Mouse (Mus musculus) liver, adult 2 months (tissue): ENCODE data around the gene Lgi1. TPM values are rescaled to one million over a fixed set of nuclear protein-coding genes. Genes with fewer than 3 reads are reported as not detected.

ENCODE experiments used
- DNase-seq: peaks from one replicate; pipeline ENCODE4 v3.0.0-alpha.2; 2011; ENCODE audit warnings: low read depth, low spot score; ENCODE audit errors: extremely low read depth
- H3K27ac ChIP-seq: fragments of 200-500 bp; replicated peaks from 2 replicates; pipeline ENCODE4 v1.5.1; 2012; ENCODE audit warnings: low read depth, mild to moderate bottlenecking, control low read depth, inconsistent platforms, low read length; ENCODE audit not compliant: insufficient read depth
- H3K27me3 ChIP-seq: fragments of 200-500 bp; 2 replicates; pipeline ENCODE4 v1.6.1; 2012; ENCODE audit warnings: mild to moderate bottlenecking, moderate library complexity, low read length, inconsistent platforms; ENCODE audit not compliant: control insufficient read depth, insufficient read depth
- H3K36me3 ChIP-seq: fragments of 200-500 bp; 2 replicates; pipeline ENCODE4 v1.6.1; 2012; ENCODE audit warnings: low read length, inconsistent platforms; ENCODE audit not compliant: control insufficient read depth, insufficient read depth
- H3K4me1 ChIP-seq: fragments of 200-500 bp; 2 replicates; pipeline ENCODE4 v1.6.1; 2011; ENCODE audit warnings: low read length; ENCODE audit not compliant: control insufficient read depth, insufficient read depth
- H3K4me3 ChIP-seq: fragments of 200-500 bp; 2 replicates; pipeline ENCODE4 v1.5.1; 2011; ENCODE audit warnings: low read depth, mild to moderate bottlenecking, control low read depth, low read length, moderate library complexity; ENCODE audit not compliant: insufficient read depth
- H3K79me2 ChIP-seq: fragments of 200-500 bp; 2 replicates; pipeline ENCODE4 v1.6.1; 2012; ENCODE audit warnings: inconsistent platforms, mild to moderate bottlenecking, low read length, moderate library complexity; ENCODE audit not compliant: control insufficient read depth, insufficient read depth
- H3K9ac ChIP-seq: fragments of 200-500 bp; 2 replicates; pipeline ENCODE4 v1.6.1; 2012; ENCODE audit warnings: low read depth, mild to moderate bottlenecking, control low read depth, inconsistent platforms, low read length
- CTCF ChIP-seq: fragments of 200-500 bp; IDR thresholded peaks from 2 replicates; pipeline ENCODE4 v1.5.1; 2011; ENCODE audit warnings: low read depth, low read length, control low read depth
- POLR2A ChIP-seq: fragments of 200-500 bp; IDR thresholded peaks from 2 replicates; pipeline ENCODE4 v1.6.1; 2011; ENCODE audit warnings: low read length, control low read depth; ENCODE audit not compliant: insufficient read depth; ENCODE audit errors: extremely low read depth
- WGBS: fragments of 180-500 bp; shearing (Covaris S2); methylation state at CpG from one replicate; pipeline ENCODE4 v1.1.7; 2018; 5-methylcytosine and 5-hydroxymethylcytosine counted together
- polyA plus RNA-seq: library from polyadenylated mRNA; depleted of rRNA; stranded (reverse); fragments of >200 nt; gene quantifications from 2 replicates; pipeline ENCODE4 v1.2.3, GENCODE M21; 2012
- total RNA-seq: library from RNA; depleted of rRNA; stranded (reverse); fragments of >200 nt; gene quantifications from 2 replicates; pipeline ENCODE4 v1.2.3, GENCODE M21; 2014

Lgi1 gene
- total and polyA plus RNA-seq, 2 experiments = not detected

- H3K4me3 ChIP-seq = no peak overlapping the region
- no peaks in the 10 kb centered on the region for H3K36me3 ChIP-seq
- no peak for DNase-seq
- H3K4me1 ChIP-seq = 0 out of 2 replicates have a peak, but pooled peaks cover 3% of the 10 kb centered on the region
- WGBS = 37% methylated on average over 8 of the region's 8 CpGs
- H3K27me3 ChIP-seq = no peaks in the 10 kb centered on the region
- no peak overlapping the region for H3K9ac ChIP-seq
- TF ChIP-seq CTCF (no peak), POLR2A (no peak)
- H3K27ac ChIP-seq = no peak overlapping the region
- H3K79me2 ChIP-seq = no peaks in the 10 kb centered on the region
Measured at GRCm38 (mm10) chr19:38242314-38242852, 22.0 kb upstream of the Lgi1 start.

- H3K79me2 ChIP-seq = no peaks in the 10 kb centered on the region
- H3K9ac ChIP-seq = no peak overlapping the region
- H3K27ac ChIP-seq = no peak overlapping the region
- H3K4me3 ChIP-seq = no peak overlapping the region
- DNase-seq = no peak
- TF ChIP-seq CTCF = no peak
- TF ChIP-seq POLR2A = no peak
- no peaks in the 10 kb centered on the region for H3K36me3 ChIP-seq
- H3K27me3 ChIP-seq = no peaks in the 10 kb centered on the region
- 0 out of 2 replicates have a peak, but pooled peaks cover 3% of the 10 kb centered on the region for H3K4me1 ChIP-seq
- 55% methylated on average over 8 of the region's 8 CpGs for WGBS
Measured at GRCm38 (mm10) chr19:38244748-38245147, 19.6 kb upstream of the Lgi1 start.

GRCm38 (mm10) chr19:38245361-38246176, 18.8 kb upstream of the Lgi1 start:
- no peak overlapping the region for H3K27ac ChIP-seq
- H3K4me3 ChIP-seq = no peak overlapping the region
- DNase-seq = no peak
- no peak overlapping the region for H3K9ac ChIP-seq
- no peaks in the 10 kb centered on the region for H3K79me2 ChIP-seq
- H3K4me1 ChIP-seq = 0 out of 2 replicates have a peak, but pooled peaks cover 3% of the 10 kb centered on the region
- no peaks in the 10 kb centered on the region for H3K36me3 ChIP-seq
- no peaks in the 10 kb centered on the region for H3K27me3 ChIP-seq
- TF ChIP-seq POLR2A (no peak), CTCF (no peak)
- WGBS = 61% methylated on average over 10 of the region's 10 CpGs

GRCm38 (mm10) chr19:38246177-38246622, 18.1 kb upstream of the Lgi1 start:
- TF ChIP-seq POLR2A (no peak), CTCF (no peak)
- no peaks in the 10 kb centered on the region for H3K79me2 ChIP-seq
- no peaks in the 10 kb centered on the region for H3K36me3 ChIP-seq
- H3K9ac ChIP-seq = no peak overlapping the region
- no peak overlapping the region for H3K27ac ChIP-seq
- H3K4me1 ChIP-seq = 0 out of 2 replicates have a peak, but pooled peaks cover 3% of the 10 kb centered on the region
- no peaks in the 10 kb centered on the region for H3K27me3 ChIP-seq
- WGBS = 88% methylated on average over 7 of the region's 7 CpGs
- no peak overlapping the region for H3K4me3 ChIP-seq
- no peak for DNase-seq

- TF ChIP-seq CTCF (no peak), POLR2A (no peak)
- 36% methylated on average over 8 of the region's 8 CpGs for WGBS
- no peak for DNase-seq
Measured at GRCm38 (mm10) chr19:38249627-38250026, 14.7 kb upstream of the Lgi1 start.

GRCm38 (mm10) chr19:38253796-38254195, 10.5 kb upstream of the Lgi1 start:
- H3K79me2 ChIP-seq = no peaks in the 10 kb centered on the region
- H3K9ac ChIP-seq = no peak overlapping the region
- 60% methylated on average over 6 of the region's 6 CpGs for WGBS
- no peak overlapping the region for H3K4me3 ChIP-seq
- H3K4me1 ChIP-seq = no peaks in the 10 kb centered on the region
- DNase-seq = peak; percentile 36
- no peaks in the 10 kb centered on the region for H3K27me3 ChIP-seq
- H3K27ac ChIP-seq = no peak overlapping the region
- no peaks in the 10 kb centered on the region for H3K36me3 ChIP-seq
- TF ChIP-seq POLR2A = no peak
- TF ChIP-seq CTCF = peak; percentile 58

More at GRCm38 (mm10) chr19:38249627-38250026, 14.7 kb upstream of the Lgi1 start:
- no peaks in the 10 kb centered on the region for H3K36me3 ChIP-seq
- no peaks in the 10 kb centered on the region for H3K4me1 ChIP-seq
- H3K27me3 ChIP-seq = no peaks in the 10 kb centered on the region
- H3K27ac ChIP-seq = no peak overlapping the region
- H3K4me3 ChIP-seq = no peak overlapping the region
- H3K79me2 ChIP-seq = no peaks in the 10 kb centered on the region
- H3K9ac ChIP-seq = no peak overlapping the region
